Mouse (Mus musculus) CH12.LX (cell line): ENCODE data around the gene Gm11627. TPM values are rescaled to one million over a fixed set of nuclear protein-coding genes. Genes with fewer than 3 reads are reported as not detected.
A peak's percentile ranks its signal among the peaks of the same experiment; 100 is the strongest.
"Not testable (repeated sequence)": the region's sequence is repeated elsewhere in the genome, so short reads cannot be mapped to it uniquely, and the experiment has no call there.

Experiments used
- DNase-seq: peaks from one replicate; pipeline ENCODE4 v3.0.0-alpha.2; 2013; ENCODE audit errors: extremely low read depth
- H3K27ac ChIP-seq: 2 replicates; pipeline ENCODE4 v1.5.1; 2012; ENCODE audit warnings: low read depth, mild to moderate bottlenecking, control low read depth, moderate library complexity; ENCODE audit not compliant: insufficient read depth
- H3K27me3 ChIP-seq: replicated peaks from 2 replicates; pipeline ENCODE3; 2012; ENCODE audit warnings: inconsistent platforms
- H3K36me3 ChIP-seq, 2 experiments: replicated peaks in 1 of 2; 2 replicates each; pipeline versions ENCODE3 to v1.6.1; 2012; ENCODE audit warnings: inconsistent platforms in 1 of 2, low read length in 1 of 2, mild to moderate bottlenecking in 1 of 2, mixed read lengths in 1 of 2, moderate library complexity in 1 of 2; ENCODE audit not compliant: control insufficient read depth in 1 of 2, insufficient read depth in 1 of 2
- H3K4me1 ChIP-seq, 2 experiments: 2 replicates each; pipeline ENCODE4 v1.6.1; 2012; ENCODE audit warnings: inconsistent platforms in 1 of 2, moderate library complexity in 1 of 2; ENCODE audit not compliant: insufficient read depth in 2 of 2, control insufficient read depth in 1 of 2
- H3K4me2 ChIP-seq: 2 replicates; pipeline ENCODE4 v1.6.1; 2012; ENCODE audit warnings: low read depth, mild to moderate bottlenecking, control low read depth; ENCODE audit not compliant: poor library complexity, insufficient read depth, severe bottlenecking
- H3K4me3 ChIP-seq, 3 experiments: fragments of 150-350 bp in 1 of 3; sonication (generic) in 1 of 3; replicated peaks in 1 of 3; 2 replicates each; pipeline versions ENCODE3 to v1.5.1; 2011 to 2012; ENCODE audit warnings: low read depth in 2 of 3, low read length in 2 of 3, mild to moderate bottlenecking in 2 of 3, moderate library complexity in 2 of 3, control low read depth in 1 of 3, improper control_type of control experiment in 1 of 3, inconsistent platforms in 1 of 3, mixed read lengths in 1 of 3; ENCODE audit not compliant: poor library complexity in 1 of 3
- H3K79me2 ChIP-seq: replicated peaks from 2 replicates; pipeline ENCODE4 v1.6.1; 2012; ENCODE audit warnings: mild to moderate bottlenecking, moderate library complexity; ENCODE audit not compliant: control insufficient read depth, poor library complexity, insufficient read depth, severe bottlenecking; ENCODE audit errors: extremely low read depth
- H3K9ac ChIP-seq: 2 replicates; pipeline ENCODE4 v1.6.1; 2012; ENCODE audit warnings: low read depth, mild to moderate bottlenecking, control low read depth, moderate library complexity; ENCODE audit not compliant: insufficient read depth
- H3K9me3 ChIP-seq: replicated peaks from 2 replicates; pipeline ENCODE3; 2012; ENCODE audit warnings: low read length, inconsistent platforms, mixed read lengths
- BHLHE40 ChIP-seq: IDR thresholded peaks from 2 replicates; pipeline ENCODE4 v1.6.1; 2011; ENCODE audit warnings: mild to moderate bottlenecking, low read depth, low read length, improper control_type of control experiment
- CHD1 ChIP-seq: IDR thresholded peaks from 2 replicates; pipeline ENCODE4 v1.6.1; 2012; ENCODE audit warnings: low read depth, low read length, improper control_type of control experiment, inconsistent platforms
- CHD2 ChIP-seq: IDR thresholded peaks from 2 replicates; pipeline ENCODE4 v1.6.1; 2011; ENCODE audit warnings: low read length, improper control_type of control experiment
- E2F4 ChIP-seq: IDR thresholded peaks from 2 replicates; pipeline ENCODE4 v1.6.1; 2011; ENCODE audit warnings: low read depth, low read length, improper control_type of control experiment; ENCODE audit not compliant: insufficient replicate concordance
- ELF1 ChIP-seq: IDR thresholded peaks from 2 replicates; pipeline ENCODE4 v1.6.1; 2014; ENCODE audit warnings: low read depth, mild to moderate bottlenecking, inconsistent platforms, low read length, improper control_type of control experiment
- EP300 ChIP-seq: IDR thresholded peaks from 2 replicates; pipeline ENCODE4 v1.6.1; 2011; ENCODE audit warnings: low read length, improper control_type of control experiment
- GABPA ChIP-seq: IDR thresholded peaks from 2 replicates; pipeline ENCODE4 v1.6.1; 2012; ENCODE audit warnings: low read depth, low read length, improper control_type of control experiment, inconsistent platforms; ENCODE audit not compliant: insufficient replicate concordance
- IRF4 ChIP-seq: IDR thresholded peaks from 2 replicates; pipeline ENCODE4 v1.6.1; 2014; ENCODE audit warnings: low read depth, mild to moderate bottlenecking, inconsistent platforms, low read length, improper control_type of control experiment
- KAT2A ChIP-seq: IDR thresholded peaks from 2 replicates; pipeline ENCODE4 v1.6.1; 2012; ENCODE audit warnings: low read length, improper control_type of control experiment, inconsistent platforms; ENCODE audit not compliant: insufficient replicate concordance
- MAX ChIP-seq: IDR thresholded peaks from 2 replicates; pipeline ENCODE4 v1.6.1; 2011; ENCODE audit warnings: low read length, improper control_type of control experiment
- MAZ ChIP-seq: IDR thresholded peaks from 2 replicates; pipeline ENCODE4 v1.6.1; 2012; ENCODE audit warnings: low read depth, mild to moderate bottlenecking, inconsistent platforms, low read length, improper control_type of control experiment, moderate library complexity
- MEF2A ChIP-seq: IDR thresholded peaks from 2 replicates; pipeline ENCODE4 v1.6.1; 2014; ENCODE audit warnings: low read depth, mild to moderate bottlenecking, inconsistent platforms, low read length, improper control_type of control experiment, borderline replicate concordance
- MYC ChIP-seq: IDR thresholded peaks from 2 replicates; pipeline ENCODE4 v1.6.1; 2011; ENCODE audit warnings: low read depth, mild to moderate bottlenecking, improper control_type of control experiment, low read length
- NELFE ChIP-seq: IDR thresholded peaks from 2 replicates; pipeline ENCODE4 v1.6.1; 2011; ENCODE audit warnings: low read depth, low read length, improper control_type of control experiment
- PAX5 ChIP-seq: IDR thresholded peaks from 2 replicates; pipeline ENCODE4 v1.6.1; 2012; ENCODE audit warnings: low read length, inconsistent platforms, mixed read lengths
- POLR2A ChIP-seq: IDR thresholded peaks from 2 replicates; pipeline ENCODE4 v1.6.1; 2011; ENCODE audit warnings: low read depth, mild to moderate bottlenecking, improper control_type of control experiment, low read length
- POLR2AphosphoS2 ChIP-seq: IDR thresholded peaks from 2 replicates; pipeline ENCODE4 v1.6.1; 2011; ENCODE audit warnings: low read depth, low read length, improper control_type of control experiment
- RCOR1 ChIP-seq: conservative IDR thresholded peaks from 2 replicates; pipeline ENCODE4 v1.6.1; 2012; ENCODE audit warnings: low read depth, mild to moderate bottlenecking, inconsistent platforms, low read length, improper control_type of control experiment
- SIN3A ChIP-seq: IDR thresholded peaks from 2 replicates; pipeline ENCODE4 v1.6.1; 2012; ENCODE audit warnings: low read length, improper control_type of control experiment, inconsistent platforms
- SMC3 ChIP-seq: IDR thresholded peaks from 2 replicates; pipeline ENCODE4 v1.6.1; 2011; ENCODE audit warnings: low read depth, low read length, improper control_type of control experiment
- TBP ChIP-seq: conservative IDR thresholded peaks from 2 replicates; pipeline ENCODE4 v1.6.1; 2011; ENCODE audit warnings: low read depth, low read length, improper control_type of control experiment
- TCF12 ChIP-seq: IDR thresholded peaks from 2 replicates; pipeline ENCODE4 v1.6.1; 2014; ENCODE audit warnings: low read depth, mild to moderate bottlenecking, inconsistent platforms, low read length, improper control_type of control experiment
- USF1 ChIP-seq: IDR thresholded peaks from 2 replicates; pipeline ENCODE4 v1.6.1; 2014; ENCODE audit warnings: low read depth, mild to moderate bottlenecking, inconsistent platforms, low read length, improper control_type of control experiment
- USF2 ChIP-seq: conservative IDR thresholded peaks from 2 replicates; pipeline ENCODE4 v1.6.1; 2011; ENCODE audit warnings: low read depth, low read length, improper control_type of control experiment
- ZC3H11A ChIP-seq: IDR thresholded peaks from 2 replicates; pipeline ENCODE4 v1.6.1; 2012; ENCODE audit warnings: low read depth, mild to moderate bottlenecking, inconsistent platforms, low read length, improper control_type of control experiment
- ZNF384 ChIP-seq: IDR thresholded peaks from 2 replicates; pipeline ENCODE4 v1.6.1; 2012; ENCODE audit warnings: low read depth, low read length, improper control_type of control experiment, inconsistent platforms
- dilution Hi-C: fragments of 300-500 bp; cut with MboI; formaldehyde crosslinking; loops from 2 replicates; pipeline ENCODE4 v1.14.3; 2020; ENCODE audit warnings: low sequenced_read_pairs; ENCODE audit not compliant: extremely low pct_unique_long_range_greater_than_20kb, extremely low pct_ligation_motif_present
- in situ Hi-C: fragments of 300-500 bp; cut with MboI; formaldehyde crosslinking; loops from 3 replicates; pipeline ENCODE4 v1.14.3; 2019; ENCODE audit warnings: low sequenced_read_pairs, low pct_ligation_motif_present, low pct_unique_long_range_greater_than_20kb, mixed read lengths
- polyA plus RNA-seq: library from polyadenylated mRNA; unstranded; fragments of >175 nt; gene quantifications from 2 replicates; pipeline ENCODE4 v1.2.1, GENCODE M21; 2012; ENCODE audit warnings: low read depth; ENCODE audit not compliant: insufficient read length
- total RNA-seq, 2 experiments: library from RNA; depleted of rRNA; stranded (reverse); fragments of 300-350 nt in 1 of 2; fragments of >200 nt in 1 of 2; gene quantifications; 2 replicates each; pipeline ENCODE4 v1.2.3; 2012 to 2014

The Gm11627 gene
- total and polyA plus RNA-seq, 3 experiments: 0.42 to 0.63 TPM; not detected in 1

DNA sequence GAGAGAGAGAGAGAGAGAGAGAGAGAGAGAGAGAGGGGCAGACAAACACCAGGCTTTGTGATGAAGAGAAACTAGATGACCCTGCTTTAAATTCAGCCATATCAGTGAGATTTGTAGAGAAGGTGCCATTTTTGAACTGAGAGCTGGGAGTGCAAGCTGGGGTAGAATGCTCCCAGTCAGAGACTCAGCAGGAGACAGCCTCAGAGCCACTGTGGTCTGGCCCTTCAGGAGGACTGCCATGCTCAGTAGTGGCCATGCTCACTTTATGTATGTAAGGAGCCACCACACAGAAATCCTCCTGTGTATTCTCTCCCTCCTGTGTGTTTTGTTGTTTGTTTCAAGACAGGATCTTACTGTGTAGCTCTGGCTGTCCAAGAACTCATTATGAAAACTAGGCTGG lies 13.5 kb downstream of the Gm11627 start:
- Histone ChIP-seq H3K9ac (no peak overlapping the region), H3K4me2 (peak overlapping the region; percentile 37)
- DNase-seq: no peak
- no peak for TF ChIP-seq IRF4
- no peak for TF ChIP-seq USF1
- TF ChIP-seq TCF12: no peak
- TF ChIP-seq SIN3A: no peak
- no peak for TF ChIP-seq ZC3H11A
- TF ChIP-seq KAT2A: no peak
- no peak for TF ChIP-seq MAX
- TF ChIP-seq MEF2A: no peak
- TF ChIP-seq GABPA: no peak
- TF ChIP-seq SMC3: no peak
- TF ChIP-seq PAX5: no peak
- TF ChIP-seq, all 38 proteins: peak for 0
- dilution Hi-C loops: no loop called here
- no peak overlapping the region for H3K27ac ChIP-seq
- H3K4me1 ChIP-seq: peaks cover 4 to 16% of the 10 kb centered on the region in 2 experiments; a peak in 2 of 4 replicates
- H3K9me3 ChIP-seq: no peaks in the 10 kb centered on the region
- no peak overlapping the region for H3K4me3 ChIP-seq
- peaks cover 2% of the 10 kb centered on the region for H3K27me3 ChIP-seq
- no peaks in the 10 kb centered on the region for H3K79me2 ChIP-seq
- in situ Hi-C loops: no loop called here
- no peaks in the 10 kb centered on the region for H3K36me3 ChIP-seq

- H3K27ac ChIP-seq, H3K9me3 ChIP-seq, H3K9ac ChIP-seq, H3K79me2 ChIP-seq, H3K4me3 ChIP-seq, in situ Hi-C loops, dilution Hi-C loops, DNase-seq, H3K36me3 ChIP-seq, H3K27me3 ChIP-seq: not testable (repeated sequence)
- TF ChIP-seq POLR2A: 0 out of 2 replicates have a peak, but pooled peaks have one; percentile 22
- peaks cover 4 to 16% of the 10 kb centered on the region in 2 experiments; a peak in 2 of 4 replicates for H3K4me1 ChIP-seq
- H3K4me2 ChIP-seq: 0 out of 2 replicates have a peak overlapping the region, but pooled peaks have one; percentile 37
These were observed 14.1 kb downstream of the Gm11627 start for GRCm38 (mm10) chr11:102564952-102565671.

GRCm38 (mm10) chr11:102558704-102559103 lies 20.6 kb downstream of the Gm11627 start:
- Histone ChIP-seq H3K27me3 (no peaks in the 10 kb centered on the region), H3K27ac (no peak overlapping the region), H3K4me3 (no peak overlapping the region), H3K9me3 (no peaks in the 10 kb centered on the region), H3K4me2 (no peak overlapping the region), H3K4me1 (peaks cover 0 to 21% of the 10 kb centered on the region in 2 experiments; a peak in 3 of 4 replicates), H3K79me2 (peaks cover 20% of the 10 kb centered on the region), H3K36me3 (peaks cover 0 to 1% of the 10 kb centered on the region in 2 experiments), H3K9ac (no peak overlapping the region)
- in situ Hi-C loops: no loop called here
- dilution Hi-C loops: no loop called here
- DNase-seq: no peak
- no peak for TF ChIP-seq POLR2A
- TF ChIP-seq SIN3A: no peak
- no peak for TF ChIP-seq BHLHE40
- no peak for TF ChIP-seq MYC
- no peak for TF ChIP-seq ELF1
- no peak for TF ChIP-seq KAT2A
- no peak for TF ChIP-seq CHD2
- TF ChIP-seq ZNF384: no peak
- TF ChIP-seq GABPA: no peak
- no peak for TF ChIP-seq CHD1
- no peak for TF ChIP-seq EP300
- no peak for TF ChIP-seq USF2
- no peak for TF ChIP-seq NELFE
- TF ChIP-seq E2F4: no peak
- no peak for TF ChIP-seq RCOR1
- no peak for TF ChIP-seq POLR2AphosphoS2
- no peak for TF ChIP-seq MAZ
- TF ChIP-seq TBP: no peak
